Mouse (Mus musculus) kidney, embryonic 14.5 days (tissue): ENCODE measurements at regions not wholly inside any gene's neighbourhood (a gene's known extent, or its start where the extent isn't known, plus 50 kb on each side); places are given as distances from the start of the nearest gene placed in this dataset.

Source experiments
- ATAC-seq: fragments of 200-750 bp; cut with Nextera tagmentation; 2 replicates; pipeline ENCODE4 v1.8.0; 2017; ENCODE audit warnings: moderate number of reproducible peaks, mild to moderate bottlenecking, moderate TSS enrichment, moderate library complexity; ENCODE audit not compliant: low FRiP score, low TSS enrichment
- H3K27ac ChIP-seq: fragments of 300-500 bp; sonication (generic); 2 replicates; pipeline ENCODE4 v1.5.1; 2014; ENCODE audit warnings: low read depth, mild to moderate bottlenecking, low read length, moderate library complexity, mixed read lengths
- H3K27me3 ChIP-seq: fragments of 300-500 bp; sonication (generic); 2 replicates; pipeline ENCODE4 v1.6.1; 2014; ENCODE audit warnings: mild to moderate bottlenecking, low read length; ENCODE audit not compliant: control insufficient read depth, insufficient read depth
- H3K36me3 ChIP-seq: fragments of 300-500 bp; sonication (generic); 2 replicates; pipeline ENCODE4 v1.6.1; 2014; ENCODE audit warnings: low read length, mixed read lengths; ENCODE audit not compliant: control insufficient read depth, insufficient read depth
- H3K4me1 ChIP-seq: fragments of 300-500 bp; sonication (generic); 2 replicates; pipeline ENCODE4 v1.6.1; 2014; ENCODE audit warnings: low read length, mixed read lengths; ENCODE audit not compliant: control insufficient read depth, insufficient read depth
- H3K4me2 ChIP-seq: fragments of 300-500 bp; sonication (generic); replicated peaks from 2 replicates; pipeline ENCODE4 v1.6.1; 2014; ENCODE audit warnings: low read depth, mild to moderate bottlenecking, low read length
- H3K4me3 ChIP-seq: fragments of 300-500 bp; sonication (generic); 2 replicates; pipeline ENCODE4 v1.5.1; 2014; ENCODE audit warnings: mild to moderate bottlenecking, low read length
- H3K9ac ChIP-seq: fragments of 300-500 bp; sonication (generic); 2 replicates; pipeline ENCODE4 v1.6.1; 2014; ENCODE audit warnings: low read depth, mild to moderate bottlenecking, low read length, moderate library complexity
- H3K9me3 ChIP-seq: fragments of 300-500 bp; sonication (generic); 2 replicates; pipeline ENCODE4 v1.6.1; 2016; ENCODE audit warnings: low read length; ENCODE audit not compliant: control insufficient read depth
- WGBS: fragments of 180-500 bp; shearing (Covaris S2); extraction: QIAGEN DNeasy Blood & Tissue Kit; methylation state at CpG from one replicate; pipeline ENCODE4 v1.1.7; 2014; 5-methylcytosine and 5-hydroxymethylcytosine counted together

DNA sequence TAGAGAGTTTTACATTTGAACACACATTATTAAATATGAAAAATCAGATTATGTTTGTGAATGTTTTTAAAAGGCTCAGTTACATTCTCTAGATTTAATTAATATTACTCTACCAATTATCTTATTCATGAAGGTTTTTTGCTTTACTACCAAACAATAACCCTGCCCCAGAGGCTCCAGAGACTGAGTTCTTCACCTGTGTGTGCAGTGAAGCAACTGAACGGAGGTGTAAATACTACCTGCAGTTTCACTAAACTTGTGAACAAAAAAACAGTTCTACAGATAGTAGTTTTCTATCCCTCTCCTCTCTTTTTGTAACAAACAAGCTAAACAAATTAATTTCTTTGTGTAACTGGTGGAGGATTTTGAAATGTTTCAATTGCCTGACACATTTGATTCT lies 231.1 kb upstream of the Plscr5 start:
- 68% methylated on average over 1 of the region's 1 CpGs for WGBS
- H3K27ac ChIP-seq = no peak overlapping the region

DNA sequence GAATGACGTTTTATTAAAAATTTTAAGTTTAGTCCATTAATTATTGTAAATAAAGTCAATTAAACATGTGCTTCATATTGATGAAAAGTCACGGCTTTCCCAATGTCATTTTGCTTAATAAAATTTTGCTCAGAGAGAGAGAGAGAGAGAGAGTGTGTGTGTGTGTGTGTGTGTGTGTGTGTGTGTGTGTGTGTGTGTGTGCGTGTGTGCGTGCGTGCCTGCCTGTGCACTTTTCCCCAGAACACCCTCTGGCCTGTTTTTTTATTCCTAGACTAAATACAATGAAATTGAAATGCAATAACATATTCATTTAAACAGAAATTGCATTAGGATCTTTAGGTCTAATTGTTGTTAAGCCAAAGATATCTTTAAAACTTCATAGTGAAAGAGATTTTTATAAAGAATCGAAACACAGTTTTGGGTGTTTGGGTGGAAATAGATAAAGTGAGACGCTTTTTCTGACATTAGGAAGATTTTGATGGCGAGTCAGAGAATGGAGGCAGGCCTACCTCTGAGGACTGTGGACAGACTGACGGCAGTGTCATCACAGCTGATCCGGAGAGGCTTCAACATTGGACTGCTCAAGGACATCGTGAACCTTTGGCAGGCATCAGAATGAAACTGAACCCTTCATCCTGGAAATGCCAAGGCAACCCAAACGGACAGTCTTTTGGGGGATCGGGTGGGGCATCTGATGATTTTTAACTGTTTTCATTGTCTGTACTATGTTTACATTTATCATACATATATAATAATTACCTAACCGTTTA lies 232.0 kb upstream of the Plscr5 start:
- Histone ChIP-seq H3K36me3 (no peaks in the 10 kb centered on the region), H3K27ac (no peak overlapping the region), H3K9me3 (no peaks in the 10 kb centered on the region), H3K9ac (no peak overlapping the region), H3K4me1 (no peaks in the 10 kb centered on the region), H3K4me3 (no peak overlapping the region), H3K4me2 (no peak overlapping the region), H3K27me3 (no peaks in the 10 kb centered on the region)
- no peak for ATAC-seq
- WGBS = 81% methylated on average over 14 of the region's 14 CpGs

More for the DNA sequence above, 231.1 kb upstream of the Plscr5 start:
- Histone ChIP-seq H3K4me2 (no peak overlapping the region), H3K4me1 (no peaks in the 10 kb centered on the region), H3K4me3 (no peak overlapping the region), H3K9me3 (no peaks in the 10 kb centered on the region), H3K9ac (no peak overlapping the region), H3K36me3 (no peaks in the 10 kb centered on the region), H3K27me3 (no peaks in the 10 kb centered on the region)
- ATAC-seq = no peak

DNA sequence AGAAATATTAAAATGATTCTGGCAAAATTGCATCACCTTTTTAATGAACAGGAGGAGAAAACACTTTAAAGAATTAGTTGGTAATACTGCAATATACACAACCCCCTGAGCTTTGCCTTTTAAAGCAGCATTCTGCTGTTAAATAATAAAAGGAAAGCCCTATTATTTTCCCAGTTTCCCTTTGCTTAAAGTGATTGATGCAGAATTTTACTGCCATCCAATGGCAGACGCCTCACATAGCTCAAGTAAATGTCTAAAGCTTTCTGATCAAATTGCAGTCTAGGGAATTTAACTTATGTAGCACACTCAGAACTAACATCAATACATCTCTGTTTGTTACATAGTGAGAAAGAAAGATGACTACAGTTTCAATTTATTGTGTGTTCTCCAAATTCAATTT lies 233.1 kb upstream of the Plscr5 start:
- no peak overlapping the region for H3K4me2 ChIP-seq
- no peaks in the 10 kb centered on the region for H3K36me3 ChIP-seq
- H3K4me3 ChIP-seq = no peak overlapping the region
- H3K27ac ChIP-seq = no peak overlapping the region
- H3K9me3 ChIP-seq = no peaks in the 10 kb centered on the region
- no peaks in the 10 kb centered on the region for H3K4me1 ChIP-seq
- WGBS = 24% methylated on average over 1 of the region's 1 CpGs
- H3K27me3 ChIP-seq = no peaks in the 10 kb centered on the region
- H3K9ac ChIP-seq = no peak overlapping the region
- ATAC-seq = no peak

DNA sequence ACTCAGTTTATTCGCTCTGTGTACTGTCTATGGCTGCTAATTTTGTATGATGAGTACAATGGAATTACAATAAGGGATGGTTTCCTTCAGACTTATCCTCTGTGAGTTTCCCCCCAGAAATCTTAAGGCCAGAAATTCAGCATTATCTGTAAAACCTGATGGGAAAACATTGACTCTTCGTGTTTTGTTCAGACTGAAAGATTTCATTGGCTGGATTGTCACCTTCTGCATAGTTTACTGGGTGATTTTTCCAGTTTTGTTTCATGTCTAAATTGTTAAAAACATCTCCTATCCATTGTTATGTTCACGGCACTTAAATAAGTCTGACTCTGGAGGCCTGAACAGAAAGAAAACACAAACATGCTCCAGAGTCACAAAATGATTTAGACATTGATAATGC lies 233.7 kb upstream of the Plscr5 start:
- WGBS = 76% methylated on average over 3 of the region's 3 CpGs
- Histone ChIP-seq H3K27ac (no peak overlapping the region), H3K4me2 (no peak overlapping the region), H3K9me3 (no peaks in the 10 kb centered on the region), H3K4me3 (no peak overlapping the region), H3K9ac (no peak overlapping the region), H3K4me1 (no peaks in the 10 kb centered on the region), H3K36me3 (no peaks in the 10 kb centered on the region), H3K27me3 (no peaks in the 10 kb centered on the region)
- ATAC-seq = no peak

DNA sequence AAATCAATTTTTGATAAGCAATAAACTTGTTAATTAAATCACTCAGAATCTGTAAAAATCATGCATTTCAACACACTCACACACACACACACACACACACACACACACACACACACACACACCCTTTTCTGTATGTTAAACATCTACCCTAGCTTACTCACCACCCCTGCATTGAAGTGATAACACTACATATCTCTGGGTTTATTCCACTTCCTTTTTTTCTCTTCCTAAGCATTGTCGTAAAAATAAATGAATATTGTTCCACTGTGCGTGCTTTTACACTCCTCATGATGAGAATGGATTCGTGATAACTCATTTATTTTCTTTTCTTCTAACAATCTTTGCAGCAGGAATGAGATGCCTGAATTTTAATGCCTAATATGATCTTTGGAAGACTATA lies 234.3 kb upstream of the Plscr5 start:
- no peak overlapping the region for H3K27ac ChIP-seq
- no peaks in the 10 kb centered on the region for H3K4me1 ChIP-seq
- no peak for ATAC-seq
- no peaks in the 10 kb centered on the region for H3K36me3 ChIP-seq
- WGBS = 69% methylated on average over 3 of the region's 3 CpGs
- H3K9me3 ChIP-seq = no peaks in the 10 kb centered on the region
- no peak overlapping the region for H3K4me2 ChIP-seq
- H3K4me3 ChIP-seq = no peak overlapping the region
- H3K27me3 ChIP-seq = no peaks in the 10 kb centered on the region
- no peak overlapping the region for H3K9ac ChIP-seq

DNA sequence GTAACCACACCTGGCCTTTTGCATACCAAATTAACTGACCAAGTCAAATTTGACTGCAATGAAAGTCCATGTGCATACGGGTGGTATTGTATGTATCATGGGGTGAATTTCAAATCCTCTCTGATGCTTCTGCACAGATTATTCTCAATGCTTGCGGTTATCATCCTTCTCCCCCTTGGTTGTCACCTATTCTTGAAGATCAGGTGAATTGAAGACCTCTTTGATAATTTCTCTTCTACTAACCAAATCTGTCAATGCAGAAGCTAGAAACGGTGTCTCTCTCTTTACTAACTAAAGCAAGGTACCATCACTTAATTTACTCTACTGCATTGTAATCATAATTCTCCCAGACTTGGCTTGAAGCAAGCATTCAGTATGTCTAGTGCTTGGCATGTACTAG lies 235.7 kb upstream of the Plscr5 start:
- no peak for ATAC-seq
- Histone ChIP-seq H3K27ac (no peak overlapping the region), H3K4me1 (no peaks in the 10 kb centered on the region), H3K4me3 (no peak overlapping the region), H3K27me3 (no peaks in the 10 kb centered on the region), H3K9me3 (no peaks in the 10 kb centered on the region), H3K36me3 (no peaks in the 10 kb centered on the region), H3K4me2 (no peak overlapping the region), H3K9ac (no peak overlapping the region)
- 94% methylated on average over 3 of the region's 3 CpGs for WGBS

DNA sequence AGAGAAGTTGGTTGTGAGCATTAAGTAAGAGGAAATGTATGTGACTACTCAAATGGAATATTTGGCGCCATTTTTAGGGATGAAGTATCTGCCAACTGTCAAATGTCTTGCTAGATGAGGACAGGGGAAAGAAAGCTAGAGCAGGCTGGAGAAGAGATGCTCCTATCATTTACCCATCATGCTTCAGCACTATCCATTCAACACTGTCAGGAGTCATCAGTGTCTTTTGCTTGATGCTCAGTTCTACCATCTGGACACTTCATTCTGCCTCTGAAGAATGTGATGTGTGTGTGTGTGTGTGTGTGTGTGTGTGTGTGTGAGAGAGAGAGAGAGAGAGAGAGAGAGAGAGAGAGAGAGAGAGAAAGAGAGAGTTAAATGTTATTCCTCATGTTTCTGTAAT lies 244.0 kb upstream of the Plscr5 start:
- WGBS = 75% methylated on average over 1 of the region's 1 CpGs
- H3K27me3 ChIP-seq = no peaks in the 10 kb centered on the region
- no peaks in the 10 kb centered on the region for H3K4me1 ChIP-seq
- ATAC-seq = no peak
- no peaks in the 10 kb centered on the region for H3K36me3 ChIP-seq
- no peak overlapping the region for H3K27ac ChIP-seq
- H3K9me3 ChIP-seq = no peaks in the 10 kb centered on the region
- no peak overlapping the region for H3K4me2 ChIP-seq
- H3K9ac ChIP-seq = no peak overlapping the region
- H3K4me3 ChIP-seq = no peak overlapping the region

DNA sequence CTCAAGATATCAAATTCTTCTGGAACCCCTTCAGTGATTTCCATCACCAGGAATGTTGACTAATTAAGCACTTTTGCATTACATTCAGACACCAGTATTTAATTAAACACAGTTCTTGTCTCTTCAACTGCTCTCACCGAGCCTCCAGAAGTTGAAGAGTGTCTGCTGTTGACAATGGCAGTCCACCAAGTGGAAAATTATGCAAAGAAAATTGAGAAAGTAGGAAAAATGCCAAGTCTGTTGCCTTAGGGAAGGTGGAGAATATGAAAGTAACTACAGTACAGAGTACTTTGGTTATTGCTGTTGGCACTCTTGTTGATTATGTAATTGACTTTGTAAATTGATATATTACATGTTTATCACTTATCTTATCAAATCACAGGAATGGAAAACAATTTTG lies 250.7 kb upstream of the Plscr5 start:
- no peak for ATAC-seq
- no peaks in the 10 kb centered on the region for H3K9me3 ChIP-seq
- H3K4me1 ChIP-seq = no peaks in the 10 kb centered on the region
- no peak overlapping the region for H3K27ac ChIP-seq
- H3K9ac ChIP-seq = no peak overlapping the region
- no peaks in the 10 kb centered on the region for H3K36me3 ChIP-seq
- H3K4me3 ChIP-seq = no peak overlapping the region
- H3K4me2 ChIP-seq = no peak overlapping the region
- no peaks in the 10 kb centered on the region for H3K27me3 ChIP-seq
- 59% methylated on average over 1 of the region's 1 CpGs for WGBS

DNA sequence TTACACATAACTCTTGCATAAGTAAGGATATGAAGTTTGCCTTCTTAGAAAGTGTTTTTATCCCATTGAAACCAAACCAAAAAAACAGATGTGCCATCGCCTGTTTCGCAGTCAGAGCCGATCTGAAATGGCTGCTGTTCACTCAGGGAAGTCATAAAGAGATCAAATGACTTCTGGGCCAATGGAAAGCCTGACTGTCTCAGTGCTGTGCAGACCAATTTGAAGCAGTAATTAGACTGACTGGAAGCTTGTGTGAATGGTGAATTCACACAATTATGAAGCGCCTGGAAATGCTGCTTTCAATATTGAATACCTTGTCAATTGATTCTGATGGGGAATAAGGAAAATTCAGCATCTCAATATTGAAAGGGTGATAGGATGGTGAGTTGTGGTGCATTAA lies 254.0 kb upstream of the Plscr5 start:
- Histone ChIP-seq H3K27ac (no peak overlapping the region), H3K9ac (no peak overlapping the region), H3K9me3 (no peaks in the 10 kb centered on the region), H3K4me2 (no peak overlapping the region), H3K36me3 (no peaks in the 10 kb centered on the region), H3K4me3 (no peak overlapping the region), H3K27me3 (no peaks in the 10 kb centered on the region), H3K4me1 (no peaks in the 10 kb centered on the region)
- 34% methylated on average over 4 of the region's 4 CpGs for WGBS
- ATAC-seq = no peak
